Mouse (Mus musculus): ENCODE results near the gene Dnaja3.
A peak's percentile ranks its signal among the peaks of the same experiment; 100 is the strongest.

The Dnaja3 gene

DNA sequence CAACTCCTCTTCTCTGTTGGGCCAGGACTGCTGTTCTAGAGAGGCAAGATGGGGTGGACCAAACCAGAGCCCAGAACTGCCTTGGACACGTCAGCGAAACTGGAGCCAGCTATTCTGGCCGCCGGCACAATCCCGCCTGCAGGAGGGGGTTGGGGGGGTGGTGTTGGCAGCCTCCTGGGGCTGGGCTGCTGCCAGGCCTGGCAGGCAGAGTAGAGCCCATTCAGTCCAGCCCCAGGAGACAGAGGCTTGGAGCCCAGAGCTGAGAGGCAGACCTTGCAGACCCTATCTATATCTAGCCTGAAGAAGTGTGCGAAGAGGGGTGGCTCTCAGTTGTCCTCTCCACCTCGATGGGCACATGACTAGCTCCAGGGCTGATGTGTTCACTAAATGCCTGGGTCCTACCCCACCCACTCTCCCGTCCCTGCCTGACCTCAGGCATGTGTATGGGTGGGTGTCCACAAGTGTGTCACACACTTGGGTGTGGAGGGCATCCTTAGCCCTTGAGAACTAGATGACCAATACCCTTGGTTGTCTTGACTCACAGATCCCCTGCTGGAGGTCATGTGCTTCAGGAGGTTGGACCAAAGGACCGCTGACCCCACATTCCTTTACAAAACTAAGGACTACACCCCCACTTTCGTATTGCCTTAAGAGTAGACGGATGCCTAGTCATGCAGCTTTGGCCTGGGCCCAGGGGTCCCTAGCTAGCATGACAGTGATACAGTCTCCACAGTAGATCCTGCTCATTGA is 4.1 kb downstream of the Dnaja3 start:
- peak; percentile 93 for DNase-seq

DNA sequence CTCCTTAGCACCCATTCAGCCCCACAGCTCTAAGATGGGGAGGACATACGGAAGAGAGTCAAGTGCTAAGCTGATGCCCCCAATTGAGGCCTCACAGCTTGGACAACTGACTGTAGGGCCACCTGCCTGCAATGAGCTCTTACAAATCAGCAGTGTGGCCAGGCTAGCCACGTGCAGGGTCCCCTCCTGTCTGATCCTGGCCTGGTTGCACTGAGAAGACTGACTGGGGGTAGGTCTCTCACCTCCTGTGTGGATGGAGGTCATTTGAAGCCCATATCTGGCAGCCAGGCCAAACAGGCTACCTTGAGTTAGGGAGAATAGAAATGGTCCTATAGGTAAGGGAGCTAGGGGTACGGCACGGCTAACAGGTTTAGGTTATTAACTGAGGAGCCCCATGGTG is 6.1 kb downstream of the Dnaja3 start:
- no peak for DNase-seq

GRCm38 (mm10) chr16:4646831-4647230 is 7.0 kb downstream of the Dnaja3 start:
- DNase-seq: no peak

DNA sequence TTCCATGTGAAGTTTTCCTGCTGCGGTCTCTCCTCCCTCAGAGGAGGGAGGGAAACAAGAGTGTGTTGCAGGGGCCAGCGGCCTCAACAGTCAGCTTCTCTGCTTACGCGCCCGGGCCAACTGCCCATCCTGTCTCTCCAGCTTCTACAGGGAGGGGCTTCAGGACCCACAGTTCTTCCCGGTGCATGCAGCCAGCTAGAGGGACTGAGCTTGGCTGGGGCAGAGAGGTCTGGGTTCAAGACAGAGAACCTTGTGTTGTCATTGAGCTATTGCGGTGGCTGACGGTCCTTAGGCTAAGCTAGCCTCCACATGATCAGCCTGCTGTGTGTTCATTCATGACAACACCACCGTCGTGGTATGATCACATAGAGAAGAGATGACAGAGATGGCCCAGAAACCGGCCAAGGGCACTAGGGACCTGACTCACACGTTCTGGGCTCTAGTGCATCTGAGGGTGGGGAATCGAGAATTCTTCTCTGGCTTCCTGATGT is 7.9 kb downstream of the Dnaja3 start:
- peak; percentile 75 for DNase-seq

- peak; percentile 2 for DNase-seq
Measured at GRCm38 (mm10) chr16:4648416-4649023, 8.7 kb downstream of the Dnaja3 start.

DNA sequence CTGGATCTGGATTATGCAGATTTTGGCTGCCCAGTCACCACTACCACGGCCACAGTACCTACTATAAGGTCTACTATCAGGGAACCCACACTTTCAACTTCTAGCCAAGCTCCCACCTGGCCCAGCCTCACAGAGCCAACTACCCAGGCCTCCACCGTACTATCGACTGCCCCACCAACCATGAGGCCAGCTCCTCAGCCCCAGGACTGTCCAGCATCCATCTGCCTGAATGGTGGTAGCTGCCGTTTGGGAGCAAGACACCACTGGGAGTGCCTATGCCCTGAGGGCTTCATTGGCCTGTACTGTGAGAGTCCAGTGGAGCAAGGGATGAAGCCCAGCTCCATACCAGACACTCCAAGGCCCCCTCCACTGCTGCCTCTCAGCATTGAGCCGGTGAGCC is 9.4 kb downstream of the Dnaja3 start:
- no peak for DNase-seq

DNA sequence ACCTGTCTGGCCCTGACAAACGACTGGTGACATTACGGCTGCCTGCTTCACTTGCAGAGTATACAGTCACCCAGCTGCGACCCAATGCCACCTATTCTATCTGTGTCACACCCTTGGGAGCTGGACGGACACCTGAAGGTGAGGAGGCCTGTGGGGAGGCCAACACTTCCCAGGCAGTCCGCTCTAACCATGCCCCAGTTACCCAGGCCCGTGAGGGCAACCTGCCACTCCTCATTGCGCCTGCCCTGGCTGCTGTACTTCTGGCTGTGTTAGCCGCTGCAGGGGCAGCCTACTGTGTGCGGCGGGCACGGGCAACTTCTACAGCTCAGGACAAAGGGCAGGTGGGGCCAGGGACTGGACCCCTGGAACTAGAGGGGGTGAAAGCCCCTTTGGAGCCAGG is 9.9 kb downstream of the Dnaja3 start:
- DNase-seq: no peak

DNA sequence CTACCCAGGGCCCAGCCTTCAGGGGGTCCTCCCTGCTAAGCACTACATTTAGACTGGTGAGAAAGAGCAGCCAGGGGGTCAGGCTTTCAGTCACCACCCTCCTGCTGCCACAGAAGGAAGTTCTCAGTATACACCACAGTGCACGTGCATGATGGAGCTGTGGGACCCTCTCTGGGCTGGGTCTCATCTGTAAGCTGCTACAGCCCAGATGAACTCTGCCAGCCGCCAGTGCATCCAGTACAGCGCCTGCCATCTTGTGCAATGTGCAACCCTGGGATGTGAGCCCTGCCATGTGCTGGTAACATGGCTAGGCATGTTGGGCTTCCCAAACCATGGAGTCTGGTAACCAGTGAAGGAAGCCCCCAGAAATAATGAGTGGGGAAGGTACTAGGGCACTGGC is 10.4 kb downstream of the Dnaja3 start:
- no peak for DNase-seq

GRCm38 (mm10) chr16:4651081-4651480 is 11.3 kb downstream of the Dnaja3 start:
- no peak for DNase-seq

DNA sequence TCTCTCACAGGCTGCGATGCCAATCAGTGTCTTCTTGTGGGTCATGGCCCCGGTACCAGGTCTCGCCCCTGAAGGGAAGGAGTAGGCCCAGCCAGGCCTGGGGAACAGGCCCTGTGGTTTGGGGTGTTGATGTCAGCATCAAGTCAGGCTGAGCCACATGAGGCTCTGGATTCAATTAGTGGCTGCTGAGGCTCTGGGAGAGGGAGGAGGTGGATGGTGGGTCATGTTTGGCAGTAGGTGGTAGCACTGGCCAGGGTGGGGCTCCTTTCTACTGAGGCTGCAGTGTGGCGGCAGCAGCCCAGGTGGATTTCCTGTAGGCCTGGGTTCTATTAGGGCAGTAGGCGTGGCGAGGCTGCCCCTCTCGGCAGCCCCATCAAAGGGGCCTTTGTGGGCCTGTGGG is 11.8 kb downstream of the Dnaja3 start:
- no peak for DNase-seq

- DNase-seq: no peak
Measured at GRCm38 (mm10) chr16:4652707-4653416, 13.1 kb downstream of the Dnaja3 start.

DNA sequence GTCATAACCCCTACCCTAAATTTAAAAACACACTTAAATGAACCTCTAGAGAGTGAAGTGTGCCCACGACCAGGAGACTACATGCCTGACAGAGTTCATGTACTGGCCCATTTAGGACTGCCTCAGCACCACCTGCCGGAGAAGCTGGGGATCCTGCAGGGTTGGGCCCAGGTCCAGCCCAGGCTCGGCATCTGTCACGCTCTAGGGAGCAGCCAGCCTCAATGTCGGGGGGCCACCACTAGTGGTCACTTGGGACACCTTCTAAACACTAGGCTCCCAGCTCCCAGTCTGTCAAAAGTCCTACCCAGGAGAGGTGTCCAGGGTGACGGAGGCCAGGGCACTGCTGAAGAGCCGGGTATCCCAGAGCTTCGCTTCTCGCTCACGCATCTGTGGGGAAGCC is 14.9 kb downstream of the Dnaja3 start:
- DNase-seq: no peak

DNA sequence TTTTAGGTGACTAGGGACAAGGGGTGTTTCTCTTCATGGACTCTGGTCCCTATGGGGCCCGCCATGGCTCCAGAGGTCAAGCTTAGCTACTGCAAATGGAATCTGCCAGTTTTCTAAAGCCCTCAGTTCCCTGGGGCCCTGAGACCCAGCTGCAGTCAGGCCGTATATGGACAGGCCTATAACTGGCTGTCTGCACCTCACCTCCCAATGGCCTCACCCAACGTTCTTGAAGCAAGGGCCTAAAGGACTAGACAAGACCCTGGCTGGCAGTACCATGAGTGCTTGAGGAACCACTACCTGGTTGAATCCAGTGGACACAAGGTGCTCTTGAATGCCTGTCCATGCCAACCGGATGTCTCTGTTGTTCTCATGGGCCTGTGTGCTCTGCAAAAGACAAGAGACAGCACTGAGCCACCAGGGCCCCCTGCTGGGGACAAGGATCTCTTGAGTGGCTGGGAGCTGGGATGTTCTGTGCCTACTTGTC is 15.5 kb downstream of the Dnaja3 start:
- DNase-seq: peak; percentile 72

- peak; percentile 44 for DNase-seq
Measured at GRCm38 (mm10) chr16:4655764-4656570, 16.2 kb downstream of the Dnaja3 start.

GRCm38 (mm10) chr16:4656571-4657081 is 16.8 kb downstream of the Dnaja3 start:
- no peak for DNase-seq

- DNase-seq: no peak
Measured at GRCm38 (mm10) chr16:4658781-4659245, 19.0 kb downstream of the Dnaja3 start.

GRCm38 (mm10) chr16:4659326-4659725 is 19.5 kb downstream of the Dnaja3 start:
- no peak for DNase-seq

DNA sequence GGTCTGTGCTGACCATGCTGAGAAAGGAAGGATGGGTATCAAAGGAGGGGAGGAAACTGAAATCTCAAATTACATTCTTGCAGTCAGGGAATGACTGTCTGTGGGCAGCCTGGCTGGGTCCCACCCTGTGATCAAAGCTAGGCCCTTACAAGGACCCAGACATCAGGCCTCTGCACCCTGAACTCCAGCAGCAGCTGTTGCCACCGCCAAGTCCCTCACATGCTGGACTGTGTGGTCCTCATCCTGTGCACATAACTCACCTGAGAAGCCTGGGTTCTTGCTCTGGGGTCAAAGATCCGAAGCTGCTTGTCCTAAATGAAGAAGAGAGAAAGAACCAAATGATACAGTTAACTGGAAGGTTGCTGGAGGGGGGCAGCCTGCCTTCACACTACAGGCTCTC is 21.8 kb downstream of the Dnaja3 start:
- DNase-seq: no peak

DNA sequence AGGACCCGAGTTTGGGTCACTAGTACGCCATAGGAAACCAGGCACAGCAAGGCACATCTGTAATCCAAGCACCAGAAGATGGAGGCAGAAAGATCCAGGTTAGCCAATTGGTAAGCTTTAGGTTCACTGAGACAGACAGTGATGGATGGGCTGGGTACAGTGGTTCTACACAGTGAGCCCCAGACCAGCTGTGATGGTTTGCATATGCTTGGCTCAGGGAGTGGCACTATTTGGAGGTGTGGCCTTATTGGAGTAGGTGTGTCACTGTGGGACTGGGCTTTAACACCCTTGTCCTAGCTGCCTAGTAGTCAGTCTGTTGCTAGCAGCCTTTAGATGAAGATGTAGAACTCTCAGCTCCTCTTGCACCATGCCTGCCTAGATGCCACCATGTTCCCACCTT is 24.0 kb downstream of the Dnaja3 start:
- no peak for DNase-seq

DNA sequence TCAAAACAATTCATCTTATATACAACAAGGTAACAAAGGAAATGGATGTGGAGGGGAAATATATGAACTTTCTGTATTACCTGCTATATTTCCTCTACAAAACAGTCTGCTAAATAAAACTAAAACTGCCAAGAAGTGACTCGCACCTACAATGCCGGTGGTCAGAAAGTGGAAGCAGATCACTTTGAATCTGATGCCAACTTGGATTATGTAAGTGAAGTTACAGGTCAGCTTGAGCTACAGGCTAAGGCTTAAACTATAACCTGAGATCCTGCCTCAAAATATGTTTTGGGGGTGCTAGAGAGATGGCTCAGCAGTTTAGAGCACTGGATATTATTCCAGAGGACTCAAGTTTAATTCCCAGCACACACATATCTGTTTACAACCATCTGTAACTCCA is 25.9 kb downstream of the Dnaja3 start:
- no peak for DNase-seq

GRCm38 (mm10) chr16:4667190-4667808 is 27.5 kb downstream of the Dnaja3 start:
- peak; percentile 93 for DNase-seq

DNA sequence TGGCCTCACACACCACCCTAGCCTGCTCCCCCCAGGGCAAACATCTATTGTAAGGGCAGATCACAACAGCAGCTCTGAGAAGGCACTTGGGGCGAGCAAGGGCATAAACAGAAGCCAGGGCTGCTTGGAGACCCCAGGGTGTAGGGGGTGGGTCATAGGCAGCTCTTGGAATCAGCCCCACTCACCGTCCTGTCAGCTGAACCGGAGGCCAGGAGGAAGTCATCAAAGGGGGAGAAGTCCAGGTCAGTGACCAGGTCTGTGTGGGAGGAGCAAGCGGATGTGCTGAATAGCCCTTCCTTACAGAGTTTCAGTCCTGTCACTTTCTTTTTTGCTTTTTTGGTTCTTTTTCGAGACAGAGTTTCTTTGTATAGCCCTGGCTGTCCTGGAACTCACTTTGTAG is 30.5 kb downstream of the Dnaja3 start:
- no peak for DNase-seq
